Mouse (Mus musculus): Measurements from ENCODE around the gene Card11. TPM values are rescaled to one million over a fixed set of nuclear protein-coding genes. Genes with fewer than 3 reads are reported as not detected.

Gene Card11
- total and polyA plus RNA-seq, 3 experiments: not detected

- H3K4me3 ChIP-seq (ENCODE audit: low read depth, low read length): no peak overlapping the region
- H3K36me3 ChIP-seq (replicated peaks): no peaks in the 10 kb centered on the region
- DNase-seq (ENCODE audit: low spot score) (no peak), ATAC-seq (ENCODE audit: extremely low read depth, insufficient number of reproducible peaks, low FRiP score, poor library complexity, severe bottlenecking) (no peak)
- H3K4me1 ChIP-seq (ENCODE audit: insufficient read depth, low read depth, low read length): no peaks in the 10 kb centered on the region
- H3K9me3 ChIP-seq (replicated peaks): peaks cover 55% of the 10 kb centered on the region
- no peaks in the 10 kb centered on the region for H3K27me3 ChIP-seq (ENCODE audit: insufficient read depth, low read length)
- TF ChIP-seq GATA2 (IDR thresholded peaks at IDR 0.05; ENCODE audit: borderline replicate concordance, low read depth, low read length) (no peak), CTCF (IDR thresholded peaks at IDR 0.05; ENCODE audit: low read depth, low read length) (no peak), GATA1 (IDR thresholded peaks at IDR 0.05; ENCODE audit: borderline replicate concordance, low read length) (no peak), POLR2AphosphoS5 (IDR thresholded peaks at IDR 0.05; ENCODE audit: insufficient replicate concordance, low read depth, low read length) (no peak), TAL1 (conservative IDR thresholded peaks at IDR 0.05; ENCODE audit: low read depth, low read length) (no peak)
These were observed 17.7 kb upstream of the Card11 start for GRCm38 (mm10) chr5:141017927-141018700.

GRCm38 (mm10) chr5:141016082-141016481 is 15.7 kb upstream of the Card11 start:
- Histone ChIP-seq H3K4me1 (ENCODE audit: insufficient read depth, low read depth, low read length) (no peaks in the 10 kb centered on the region), H3K36me3 (replicated peaks) (no peaks in the 10 kb centered on the region), H3K9me3 (replicated peaks) (peaks cover 55% of the 10 kb centered on the region), H3K27me3 (ENCODE audit: insufficient read depth, low read length) (no peaks in the 10 kb centered on the region), H3K4me3 (ENCODE audit: low read depth, low read length) (no peak overlapping the region)
- no peak for ATAC-seq (ENCODE audit: extremely low read depth, insufficient number of reproducible peaks, low FRiP score, poor library complexity, severe bottlenecking)
- no peak for DNase-seq (ENCODE audit: low spot score)
- TF ChIP-seq TAL1 (conservative IDR thresholded peaks at IDR 0.05; ENCODE audit: low read depth, low read length) (no peak), POLR2AphosphoS5 (IDR thresholded peaks at IDR 0.05; ENCODE audit: insufficient replicate concordance, low read depth, low read length) (no peak), GATA2 (IDR thresholded peaks at IDR 0.05; ENCODE audit: borderline replicate concordance, low read depth, low read length) (no peak), GATA1 (IDR thresholded peaks at IDR 0.05; ENCODE audit: borderline replicate concordance, low read length) (no peak), CTCF (IDR thresholded peaks at IDR 0.05; ENCODE audit: low read depth, low read length) (no peak)

GRCm38 (mm10) chr5:141014216-141014615 is 13.8 kb upstream of the Card11 start:
- no peaks in the 10 kb centered on the region for H3K4me1 ChIP-seq (ENCODE audit: insufficient read depth, low read depth, low read length)
- no peaks in the 10 kb centered on the region for H3K27me3 ChIP-seq (ENCODE audit: insufficient read depth, low read length)
- ATAC-seq (ENCODE audit: extremely low read depth, insufficient number of reproducible peaks, low FRiP score, poor library complexity, severe bottlenecking): no peak
- no peaks in the 10 kb centered on the region for H3K36me3 ChIP-seq (replicated peaks)
- peaks cover 54% of the 10 kb centered on the region for H3K9me3 ChIP-seq (replicated peaks)
- H3K4me3 ChIP-seq (ENCODE audit: low read depth, low read length): no peak overlapping the region
- no peak for DNase-seq (ENCODE audit: low spot score)
- TF ChIP-seq POLR2AphosphoS5 (IDR thresholded peaks at IDR 0.05; ENCODE audit: insufficient replicate concordance, low read depth, low read length) (no peak), CTCF (IDR thresholded peaks at IDR 0.05; ENCODE audit: low read depth, low read length) (no peak), GATA1 (IDR thresholded peaks at IDR 0.05; ENCODE audit: borderline replicate concordance, low read length) (no peak), TAL1 (conservative IDR thresholded peaks at IDR 0.05; ENCODE audit: low read depth, low read length) (no peak)

- peaks cover 54% of the 10 kb centered on the region for H3K9me3 ChIP-seq (replicated peaks)
- no peaks in the 10 kb centered on the region for H3K27me3 ChIP-seq (ENCODE audit: insufficient read depth, low read length)
- no peak for ATAC-seq (ENCODE audit: extremely low read depth, insufficient number of reproducible peaks, low FRiP score, poor library complexity, severe bottlenecking)
- no peak overlapping the region for H3K4me3 ChIP-seq (ENCODE audit: low read depth, low read length)
- TF ChIP-seq POLR2AphosphoS5 (IDR thresholded peaks at IDR 0.05; ENCODE audit: insufficient replicate concordance, low read depth, low read length) (no peak), TAL1 (conservative IDR thresholded peaks at IDR 0.05; ENCODE audit: low read depth, low read length) (no peak), CTCF (IDR thresholded peaks at IDR 0.05; ENCODE audit: low read depth, low read length) (no peak), GATA1 (IDR thresholded peaks at IDR 0.05; ENCODE audit: borderline replicate concordance, low read length) (no peak), GATA2 (IDR thresholded peaks at IDR 0.05; ENCODE audit: borderline replicate concordance, low read depth, low read length) (no peak)
- DNase-seq (ENCODE audit: low spot score): no peak
- no peaks in the 10 kb centered on the region for H3K36me3 ChIP-seq (replicated peaks)
- H3K4me1 ChIP-seq (ENCODE audit: insufficient read depth, low read depth, low read length): no peaks in the 10 kb centered on the region
These were observed 13.1 kb upstream of the Card11 start for GRCm38 (mm10) chr5:141013465-141013864.

- no peaks in the 10 kb centered on the region for H3K27me3 ChIP-seq (ENCODE audit: insufficient read depth, low read length)
- DNase-seq (ENCODE audit: low spot score): no peak
- H3K36me3 ChIP-seq (replicated peaks): no peaks in the 10 kb centered on the region
- no peak for ATAC-seq (ENCODE audit: extremely low read depth, insufficient number of reproducible peaks, low FRiP score, poor library complexity, severe bottlenecking)
- H3K4me1 ChIP-seq (ENCODE audit: insufficient read depth, low read depth, low read length): no peaks in the 10 kb centered on the region
- TF ChIP-seq GATA1 (IDR thresholded peaks at IDR 0.05; ENCODE audit: borderline replicate concordance, low read length) (no peak), CTCF (IDR thresholded peaks at IDR 0.05; ENCODE audit: low read depth, low read length) (no peak), TAL1 (conservative IDR thresholded peaks at IDR 0.05; ENCODE audit: low read depth, low read length) (no peak), GATA2 (IDR thresholded peaks at IDR 0.05; ENCODE audit: borderline replicate concordance, low read depth, low read length) (no peak), POLR2AphosphoS5 (IDR thresholded peaks at IDR 0.05; ENCODE audit: insufficient replicate concordance, low read depth, low read length) (no peak)
- peaks cover 57% of the 10 kb centered on the region for H3K9me3 ChIP-seq (replicated peaks)
- H3K4me3 ChIP-seq (ENCODE audit: low read depth, low read length): no peak overlapping the region
These were observed 5.1 kb upstream of the Card11 start for GRCm38 (mm10) chr5:141005491-141005890.

- H3K4me1 ChIP-seq (ENCODE audit: insufficient read depth, low read depth, low read length): no peaks in the 10 kb centered on the region
- H3K27me3 ChIP-seq (ENCODE audit: insufficient read depth, low read length): no peaks in the 10 kb centered on the region
- H3K9me3 ChIP-seq (replicated peaks): peaks cover 63% of the 10 kb centered on the region
- H3K36me3 ChIP-seq (replicated peaks): no peaks in the 10 kb centered on the region
- TF ChIP-seq CTCF (IDR thresholded peaks at IDR 0.05; ENCODE audit: low read depth, low read length): no peak
- no peak for TF ChIP-seq GATA2 (IDR thresholded peaks at IDR 0.05; ENCODE audit: borderline replicate concordance, low read depth, low read length)
- no peak for TF ChIP-seq GATA1 (IDR thresholded peaks at IDR 0.05; ENCODE audit: borderline replicate concordance, low read length)
- no peak for TF ChIP-seq POLR2AphosphoS5 (IDR thresholded peaks at IDR 0.05; ENCODE audit: insufficient replicate concordance, low read depth, low read length)
- no peak for TF ChIP-seq TAL1 (conservative IDR thresholded peaks at IDR 0.05; ENCODE audit: low read depth, low read length)
- no peak for ATAC-seq (ENCODE audit: extremely low read depth, insufficient number of reproducible peaks, low FRiP score, poor library complexity, severe bottlenecking)
- no peak for DNase-seq (ENCODE audit: low spot score)
- H3K4me3 ChIP-seq (ENCODE audit: low read depth, low read length): no peak overlapping the region
These were observed 3.8 kb upstream of the Card11 start for GRCm38 (mm10) chr5:141004078-141004763.

All from G1E (cell line).